Mouse (Mus musculus) hindbrain, embryonic 15.5 days (tissue): ENCODE measurements around the gene Pdia2. TPM values are rescaled to one million over a fixed set of nuclear protein-coding genes. Genes with fewer than 3 reads are reported as not detected.
"Not testable (repeated sequence)": the region's sequence is repeated elsewhere in the genome, so short reads cannot be mapped to it uniquely, and the experiment has no call there.

Source experiments
- ATAC-seq: fragments of 200-750 bp; cut with Nextera tagmentation; 2 replicates; pipeline ENCODE4 v1.8.0; 2017; ENCODE audit warnings: low read depth, moderate number of reproducible peaks, moderate TSS enrichment; ENCODE audit not compliant: low FRiP score
- H3K27ac ChIP-seq: fragments of 300-500 bp; sonication (generic); replicated peaks from 2 replicates; pipeline ENCODE4 v1.5.1; 2015; ENCODE audit warnings: mild to moderate bottlenecking, inconsistent platforms
- H3K27me3 ChIP-seq: fragments of 300-500 bp; sonication (generic); 2 replicates; pipeline ENCODE4 v1.6.1; 2015; ENCODE audit warnings: control low read depth, inconsistent platforms
- H3K36me3 ChIP-seq: fragments of 300-500 bp; sonication (generic); 2 replicates; pipeline ENCODE4 v1.6.1; 2015; ENCODE audit warnings: control low read depth, inconsistent platforms
- H3K4me1 ChIP-seq: fragments of 300-500 bp; sonication (generic); replicated peaks from 2 replicates; pipeline ENCODE4 v1.6.1; 2015; ENCODE audit warnings: control low read depth, inconsistent platforms
- H3K4me2 ChIP-seq: fragments of 300-500 bp; sonication (generic); 2 replicates; pipeline ENCODE4 v1.6.1; 2015; ENCODE audit warnings: moderate library complexity, mild to moderate bottlenecking, inconsistent platforms
- H3K4me3 ChIP-seq: fragments of 300-500 bp; sonication (generic); 2 replicates; pipeline ENCODE4 v1.5.1; 2015; ENCODE audit warnings: mild to moderate bottlenecking, inconsistent platforms
- H3K9ac ChIP-seq: fragments of 300-500 bp; sonication (generic); 2 replicates; pipeline ENCODE4 v1.6.1; 2015; ENCODE audit warnings: inconsistent platforms
- H3K9me3 ChIP-seq: fragments of 300-500 bp; sonication (generic); 2 replicates; pipeline ENCODE4 v1.6.1; 2016; ENCODE audit warnings: control low read depth, inconsistent platforms
- WGBS: fragments of 180-500 bp; shearing (Covaris S2); methylation state at CpG from one replicate; pipeline ENCODE4 v1.1.7; 2015; 5-methylcytosine and 5-hydroxymethylcytosine counted together
- polyA plus RNA-seq: library from polyadenylated mRNA; unstranded; fragments of >200 nt; fragmentation: Nextera tagmentation; extraction: Ambion mirVana; gene quantifications from 2 replicates; pipeline ENCODE4 v1.2.1, GENCODE M21; 2015

Pdia2 gene
- polyA plus RNA-seq, 1 experiment from 2014 or later, result 0.38 TPM

- no peak overlapping the region for H3K27ac ChIP-seq
- H3K9ac ChIP-seq, result no peak overlapping the region
- H3K4me3 ChIP-seq, result no peak overlapping the region
- no peak overlapping the region for H3K4me2 ChIP-seq
- H3K36me3 ChIP-seq, result peaks cover 73% of the 10 kb centered on the region
- no peaks in the 10 kb centered on the region for H3K9me3 ChIP-seq
- H3K4me1 ChIP-seq, result no peaks in the 10 kb centered on the region
- no peak for ATAC-seq
- WGBS, result 98% methylated on average over 15 of the region's 15 CpGs
- no peaks in the 10 kb centered on the region for H3K27me3 ChIP-seq
Observed at GRCm38 (mm10) chr17:26192481-26193190, 6.3 kb downstream of the Pdia2 start.

- H3K36me3 ChIP-seq, result peaks cover 65% of the 10 kb centered on the region
- H3K9me3 ChIP-seq, H3K27me3 ChIP-seq, H3K4me2 ChIP-seq, H3K4me3 ChIP-seq, H3K4me1 ChIP-seq, H3K27ac ChIP-seq, H3K9ac ChIP-seq, ATAC-seq: not testable (repeated sequence)
- 93% methylated on average over 7 of the region's 7 CpGs for WGBS
Observed at GRCm38 (mm10) chr17:26191486-26191885, 7.4 kb downstream of the Pdia2 start.

GRCm38 (mm10) chr17:26188091-26188805 lies 10.6 kb downstream of the Pdia2 start:
- no peak overlapping the region for H3K4me3 ChIP-seq
- H3K27me3 ChIP-seq, result no peaks in the 10 kb centered on the region
- no peak overlapping the region for H3K4me2 ChIP-seq
- ATAC-seq, result no peak
- H3K9me3 ChIP-seq, result no peaks in the 10 kb centered on the region
- no peak overlapping the region for H3K9ac ChIP-seq
- 91% methylated on average over 11 of the region's 11 CpGs for WGBS
- H3K36me3 ChIP-seq, result peaks cover 72% of the 10 kb centered on the region
- H3K4me1 ChIP-seq, result no peaks in the 10 kb centered on the region
- H3K27ac ChIP-seq, result no peak overlapping the region

- no peaks in the 10 kb centered on the region for H3K27me3 ChIP-seq
- no peak overlapping the region for H3K27ac ChIP-seq
- no peak overlapping the region for H3K9ac ChIP-seq
- H3K36me3 ChIP-seq, result peaks cover 68% of the 10 kb centered on the region
- no peaks in the 10 kb centered on the region for H3K4me1 ChIP-seq
- no peaks in the 10 kb centered on the region for H3K9me3 ChIP-seq
- no peak for ATAC-seq
- WGBS, result 98% methylated on average over 5 of the region's 5 CpGs
- no peak overlapping the region for H3K4me2 ChIP-seq
- H3K4me3 ChIP-seq, result no peak overlapping the region
Observed at GRCm38 (mm10) chr17:26187592-26187991, 11.3 kb downstream of the Pdia2 start.

GRCm38 (mm10) chr17:26181179-26181578 lies 17.7 kb downstream of the Pdia2 start:
- Histone ChIP-seq H3K4me2 (no peak overlapping the region), H3K9me3 (no peaks in the 10 kb centered on the region), H3K27ac (no peak overlapping the region), H3K36me3 (peaks cover 30% of the 10 kb centered on the region), H3K9ac (no peak overlapping the region), H3K4me3 (no peak overlapping the region), H3K27me3 (no peaks in the 10 kb centered on the region), H3K4me1 (no peaks in the 10 kb centered on the region)
- WGBS, result 96% methylated on average over 3 of the region's 3 CpGs
- ATAC-seq, result no peak

- ATAC-seq, result no peak
- peaks cover 24% of the 10 kb centered on the region for H3K36me3 ChIP-seq
Observed at GRCm38 (mm10) chr17:26178611-26179010, 20.3 kb downstream of the Pdia2 start.

GRCm38 (mm10) chr17:26175248-26175647 lies 23.6 kb downstream of the Pdia2 start:
- not testable (repeated sequence) for H3K4me1 ChIP-seq, H3K27me3 ChIP-seq, H3K9ac ChIP-seq, H3K27ac ChIP-seq, H3K9me3 ChIP-seq, ATAC-seq, H3K4me2 ChIP-seq, H3K4me3 ChIP-seq
- peaks cover 17% of the 10 kb centered on the region for H3K36me3 ChIP-seq
- 89% methylated on average over 2 of the region's 2 CpGs for WGBS

More at GRCm38 (mm10) chr17:26178611-26179010, 20.3 kb downstream of the Pdia2 start:
- Histone ChIP-seq H3K4me3 (no peak overlapping the region), H3K4me2 (no peak overlapping the region), H3K9ac (no peak overlapping the region), H3K27me3 (no peaks in the 10 kb centered on the region), H3K9me3 (no peaks in the 10 kb centered on the region), H3K27ac (no peak overlapping the region), H3K4me1 (no peaks in the 10 kb centered on the region)

GRCm38 (mm10) chr17:26168039-26168438 lies 30.8 kb downstream of the Pdia2 start:
- Histone ChIP-seq H3K9ac (no peak overlapping the region), H3K27me3 (no peaks in the 10 kb centered on the region), H3K4me2 (no peak overlapping the region), H3K4me1 (no peaks in the 10 kb centered on the region; the same call in 1 of the 2 replicates), H3K9me3 (no peaks in the 10 kb centered on the region), H3K36me3 (no peaks in the 10 kb centered on the region), H3K27ac (no peak overlapping the region), H3K4me3 (no peak overlapping the region)
- 97% methylated on average over 2 of the region's 2 CpGs for WGBS
- ATAC-seq, result no peak

- no peak for ATAC-seq
Observed at GRCm38 (mm10) chr17:26162736-26163135, 36.2 kb downstream of the Pdia2 start.

GRCm38 (mm10) chr17:26151886-26152630 lies 46.8 kb downstream of the Pdia2 start:
- H3K4me1 ChIP-seq, result no peaks in the 10 kb centered on the region
- H3K9ac ChIP-seq, result no peak overlapping the region
- no peak overlapping the region for H3K27ac ChIP-seq
- ATAC-seq, result no peak
- no peak overlapping the region for H3K4me2 ChIP-seq
- no peak overlapping the region for H3K4me3 ChIP-seq
- no peaks in the 10 kb centered on the region for H3K27me3 ChIP-seq
- no peaks in the 10 kb centered on the region for H3K9me3 ChIP-seq
- peaks cover 21% of the 10 kb centered on the region for H3K36me3 ChIP-seq
- 90% methylated on average over 2 of the region's 2 CpGs for WGBS

More at GRCm38 (mm10) chr17:26162736-26163135, 36.2 kb downstream of the Pdia2 start:
- Histone ChIP-seq H3K9ac (no peak overlapping the region), H3K27me3 (no peaks in the 10 kb centered on the region), H3K4me3 (no peak overlapping the region), H3K36me3 (no peaks in the 10 kb centered on the region), H3K4me1 (no peaks in the 10 kb centered on the region; the same call in 1 of the 2 replicates), H3K9me3 (no peaks in the 10 kb centered on the region), H3K4me2 (no peak overlapping the region), H3K27ac (no peak overlapping the region)
- WGBS, result 100% methylated on average over 1 of the region's 1 CpGs

- no peaks in the 10 kb centered on the region for H3K4me1 ChIP-seq
- H3K4me3 ChIP-seq, result no peak overlapping the region
- no peaks in the 10 kb centered on the region for H3K9me3 ChIP-seq
- H3K4me2 ChIP-seq, result no peak overlapping the region
- WGBS, result 93% methylated on average over 2 of the region's 2 CpGs
- no peak for ATAC-seq
- H3K36me3 ChIP-seq, result peaks cover 27% of the 10 kb centered on the region
- no peaks in the 10 kb centered on the region for H3K27me3 ChIP-seq
- no peak overlapping the region for H3K27ac ChIP-seq
- no peak overlapping the region for H3K9ac ChIP-seq
Observed at GRCm38 (mm10) chr17:26149056-26149455, 49.8 kb downstream of the Pdia2 start.
